Mouse (Mus musculus) heart, adult 2 months (tissue): ENCODE data around the gene Man2c1. TPM values are rescaled to one million over a fixed set of nuclear protein-coding genes. Genes with fewer than 3 reads are reported as not detected.
A peak's percentile ranks its signal among the peaks of the same experiment; 100 is the strongest.

Experiments used
- DNase-seq, 2 experiments: peaks; one replicate each; pipeline ENCODE4 v3.0.0; 2021
- H3K27ac ChIP-seq: fragments of 200-600 bp; 2 replicates; pipeline ENCODE4 v1.8.1; 2022
- H3K27me3 ChIP-seq: fragments of 200-500 bp; 2 replicates; pipeline ENCODE4 v1.6.1; 2012; ENCODE audit warnings: mild to moderate bottlenecking, low read length, inconsistent platforms, mixed read lengths; ENCODE audit not compliant: control insufficient read depth, insufficient read depth
- H3K36me3 ChIP-seq: fragments of 200-500 bp; 2 replicates; pipeline ENCODE4 v1.6.1; 2012; ENCODE audit warnings: low read length, inconsistent platforms; ENCODE audit not compliant: control insufficient read depth, insufficient read depth
- H3K4me1 ChIP-seq: fragments of 200-500 bp; 2 replicates; pipeline ENCODE4 v1.6.1; 2011; ENCODE audit warnings: low read length; ENCODE audit not compliant: control insufficient read depth, insufficient read depth
- H3K4me3 ChIP-seq: fragments of 200-600 bp; 2 replicates; pipeline ENCODE4 v1.8.1; 2022
- H3K79me2 ChIP-seq: fragments of 200-500 bp; replicated peaks from 2 replicates; pipeline ENCODE4 v1.6.1; 2012; ENCODE audit warnings: mild to moderate bottlenecking, inconsistent platforms, low read length, moderate library complexity, mixed read lengths; ENCODE audit not compliant: control insufficient read depth, insufficient read depth
- H3K9ac ChIP-seq: fragments of 200-500 bp; 2 replicates; pipeline ENCODE4 v1.6.1; 2012; ENCODE audit warnings: low read depth, mild to moderate bottlenecking, control low read depth, inconsistent platforms, low read length, mixed read lengths
- CTCF ChIP-seq: fragments of 200-600 bp; IDR thresholded peaks from 2 replicates; pipeline ENCODE4 v1.8.1; 2022; ENCODE audit warnings: antibody characterized with exemption, mild to moderate bottlenecking, moderate library complexity
- EP300 ChIP-seq: fragments of 200-500 bp; IDR thresholded peaks from 2 replicates; pipeline ENCODE4 v1.6.1; 2011; ENCODE audit warnings: low read depth, low read length, control low read depth; ENCODE audit not compliant: insufficient read depth
- POLR2A ChIP-seq: fragments of 200-500 bp; IDR thresholded peaks from 2 replicates; pipeline ENCODE4 v1.6.1; 2011; ENCODE audit warnings: mild to moderate bottlenecking, low read depth, low read length, control low read depth; ENCODE audit not compliant: insufficient read depth
- WGBS: fragments of 180-500 bp; shearing (Covaris S2); methylation state at CpG from one replicate; pipeline ENCODE4 v1.1.7; 2018; 5-methylcytosine and 5-hydroxymethylcytosine counted together
- intact Hi-C: fragments of 180-260 bp; cut with DNase I; formaldehyde crosslinking; loops from one replicate; pipeline ENCODE4 v1.15.1; 2025
- polyA plus RNA-seq: library from polyadenylated mRNA; depleted of rRNA; stranded (reverse); fragments of >200 nt; gene quantifications from 2 replicates; pipeline ENCODE4 v1.2.3, GENCODE M21; 2012
- total RNA-seq, 2 experiments: library from RNA; stranded (reverse); gene quantifications; 2 replicates each; pipeline ENCODE4 v1.2.3; 2021

Gene Man2c1
- total and polyA plus RNA-seq, 3 experiments, result 44.1 to 128 (median 47.6) TPM

- H3K27me3 ChIP-seq, result no peaks in the 10 kb centered on the region
- no peak for TF ChIP-seq POLR2A
- TF ChIP-seq EP300, result no peak
- no peak for TF ChIP-seq CTCF
- H3K9ac ChIP-seq, result no peak overlapping the region
- no peak overlapping the region for H3K4me3 ChIP-seq
- H3K27ac ChIP-seq, result no peak overlapping the region
- H3K36me3 ChIP-seq, result no peaks in the 10 kb centered on the region
- peaks cover 2% of the 10 kb centered on the region; the same call in 1 of the 2 replicates for H3K4me1 ChIP-seq
- no peak for DNase-seq
- no peaks in the 10 kb centered on the region for H3K79me2 ChIP-seq
- WGBS, result 54% methylated on average over 6 of the region's 6 CpGs
- intact Hi-C loops, result no loop called here
Measured at GRCm38 (mm10) chr9:57152331-57152730, 21.8 kb downstream of the Man2c1 start.

GRCm38 (mm10) chr9:57156383-57156782 lies 25.9 kb downstream of the Man2c1 start:
- intact Hi-C loops, result no loop called here
- no peak overlapping the region for H3K9ac ChIP-seq

GRCm38 (mm10) chr9:57156823-57157222 lies 26.3 kb downstream of the Man2c1 start:
- no peak for TF ChIP-seq EP300
- no peak for TF ChIP-seq POLR2A
- TF ChIP-seq CTCF, result no peak
- intact Hi-C loops, result no loop called here
- H3K4me3 ChIP-seq, result no peak overlapping the region
- H3K4me1 ChIP-seq, result peaks cover 1% of the 10 kb centered on the region; the same call in 1 of the 2 replicates
- WGBS, result 84% methylated on average over 8 of the region's 8 CpGs
- H3K36me3 ChIP-seq, result no peaks in the 10 kb centered on the region
- H3K79me2 ChIP-seq, result no peaks in the 10 kb centered on the region
- H3K27ac ChIP-seq, result no peak overlapping the region
- H3K9ac ChIP-seq, result no peak overlapping the region
- no peaks in the 10 kb centered on the region for H3K27me3 ChIP-seq
- DNase-seq, result no peak

More at GRCm38 (mm10) chr9:57156383-57156782, 25.9 kb downstream of the Man2c1 start:
- no peaks in the 10 kb centered on the region for H3K79me2 ChIP-seq
- no peaks in the 10 kb centered on the region for H3K36me3 ChIP-seq
- 90% methylated on average over 7 of the region's 7 CpGs for WGBS
- no peak overlapping the region for H3K27ac ChIP-seq
- no peaks in the 10 kb centered on the region for H3K27me3 ChIP-seq
- peaks cover 1% of the 10 kb centered on the region; the same call in 1 of the 2 replicates for H3K4me1 ChIP-seq
- DNase-seq, result no peak
- TF ChIP-seq POLR2A, result no peak
- TF ChIP-seq EP300, result no peak
- TF ChIP-seq CTCF, result no peak
- no peak overlapping the region for H3K4me3 ChIP-seq

- no peak for TF ChIP-seq CTCF
- no peak for TF ChIP-seq EP300
- no peak for TF ChIP-seq POLR2A
- no peak overlapping the region; the same call in 1 of the 2 replicates for H3K27ac ChIP-seq
Measured at GRCm38 (mm10) chr9:57157499-57157898, 27.0 kb downstream of the Man2c1 start.

GRCm38 (mm10) chr9:57158013-57158470 lies 27.6 kb downstream of the Man2c1 start, which contains the start of gene Commd4:
Commd4 (minus strand) TSS chr9:57158331.
- Histone ChIP-seq H3K27ac (peak within 1 kb of the TSS; percentile 73), H3K4me3 (peak within 1 kb of the TSS; percentile 73), H3K36me3 (no peaks in the 10 kb centered on the region), H3K9ac (peak within 1 kb of the TSS; percentile 64), H3K27me3 (no peaks in the 10 kb centered on the region), H3K79me2 (no peaks in the 10 kb centered on the region), H3K4me1 (peaks cover 1% of the 10 kb centered on the region; the same call in 1 of the 2 replicates)
- TF ChIP-seq CTCF, result no peak
- TF ChIP-seq POLR2A, result peak; percentile 69
- TF ChIP-seq EP300, result peak; percentile 89; the same call in 1 of the 2 replicates
- DNase-seq, result peak; percentile 81 to 88
- intact Hi-C loops, result no loop called here
- WGBS, result under 1% methylated on average over 24 of the region's 24 CpGs

More at GRCm38 (mm10) chr9:57157499-57157898, 27.0 kb downstream of the Man2c1 start:
- Histone ChIP-seq H3K79me2 (no peaks in the 10 kb centered on the region), H3K27me3 (no peaks in the 10 kb centered on the region), H3K4me3 (peak overlapping the region; percentile 73), H3K36me3 (no peaks in the 10 kb centered on the region), H3K9ac (peak overlapping the region; percentile 64), H3K4me1 (peaks cover 1% of the 10 kb centered on the region; the same call in 1 of the 2 replicates)
- intact Hi-C loops, result no loop called here
- WGBS, result 22% methylated on average over 13 of the region's 13 CpGs
- DNase-seq, result no peak

- Histone ChIP-seq H3K4me3 (peak overlapping the region; percentile 73), H3K27me3 (no peaks in the 10 kb centered on the region), H3K27ac (peak overlapping the region; percentile 73), H3K79me2 (no peaks in the 10 kb centered on the region), H3K36me3 (no peaks in the 10 kb centered on the region), H3K4me1 (peaks cover 1% of the 10 kb centered on the region; the same call in 1 of the 2 replicates), H3K9ac (no peak overlapping the region)
- 30% methylated on average over 11 of the region's 11 CpGs for WGBS
- DNase-seq, result no peak
- TF ChIP-seq POLR2A (no peak), EP300 (no peak), CTCF (no peak)
- intact Hi-C loops, result no loop called here
Measured at GRCm38 (mm10) chr9:57158506-57158905, 28.0 kb downstream of the Man2c1 start.
